Mouse (Mus musculus) liver, embryonic 13.5 days (tissue): Measurements from ENCODE around the gene Med16. TPM values are rescaled to one million over a fixed set of nuclear protein-coding genes. Genes with fewer than 3 reads are reported as not detected.

Source experiments
- ATAC-seq: fragments of 200-750 bp; cut with Nextera tagmentation; 2 replicates; pipeline ENCODE4 v1.8.0; 2017; ENCODE audit warnings: low read depth, mild to moderate bottlenecking, moderate number of reproducible peaks, moderate library complexity
- DNase-seq: peaks from one replicate; pipeline ENCODE4 v3.0.0; 2022
- H3K27ac ChIP-seq: fragments of 300-500 bp; sonication (generic); 2 replicates; pipeline ENCODE4 v1.5.1; 2015; ENCODE audit warnings: moderate library complexity, mild to moderate bottlenecking, inconsistent platforms
- H3K27me3 ChIP-seq: fragments of 300-500 bp; sonication (generic); 2 replicates; pipeline ENCODE4 v1.6.1; 2015; ENCODE audit warnings: mild to moderate bottlenecking, inconsistent platforms
- H3K36me3 ChIP-seq: fragments of 300-500 bp; sonication (generic); 2 replicates; pipeline ENCODE4 v1.6.1; 2015; ENCODE audit warnings: mild to moderate bottlenecking, inconsistent platforms
- H3K4me1 ChIP-seq: fragments of 300-500 bp; sonication (generic); replicated peaks from 2 replicates; pipeline ENCODE4 v1.6.1; 2015; ENCODE audit warnings: inconsistent platforms
- H3K4me2 ChIP-seq: fragments of 300-500 bp; sonication (generic); 2 replicates; pipeline ENCODE4 v1.6.1; 2015; ENCODE audit warnings: inconsistent platforms, mild to moderate bottlenecking, moderate library complexity
- H3K4me3 ChIP-seq: fragments of 300-500 bp; sonication (generic); replicated peaks from 2 replicates; pipeline ENCODE4 v1.5.1; 2015; ENCODE audit warnings: mild to moderate bottlenecking, inconsistent platforms
- H3K9ac ChIP-seq: fragments of 300-500 bp; sonication (generic); 2 replicates; pipeline ENCODE4 v1.6.1; 2015; ENCODE audit warnings: mild to moderate bottlenecking, inconsistent platforms
- H3K9me3 ChIP-seq: fragments of 300-500 bp; sonication (generic); replicated peaks from 2 replicates; pipeline ENCODE4 v1.6.1; 2016; ENCODE audit warnings: inconsistent platforms
- WGBS: fragments of 180-500 bp; shearing (Covaris S2); methylation state at CpG from one replicate; pipeline ENCODE4 v1.1.7; 2015; ENCODE audit not compliant: insufficient replicate concordance; 5-methylcytosine and 5-hydroxymethylcytosine counted together
- microRNA-seq: library from miRNA; unstranded; fragments of <30 nt; microRNA quantifications from one replicate; pipeline ENCODE4, GENCODE M21; 2016
- polyA plus RNA-seq: library from polyadenylated mRNA; unstranded; fragments of >200 nt; fragmentation: Nextera tagmentation; extraction: Ambion mirVana; gene quantifications from 2 replicates; pipeline ENCODE4 v1.2.1, GENCODE M21; 2015

The Med16 gene
- polyA plus RNA-seq, 1 experiment from 2014 or later, result 16.9 TPM

GRCm38 (mm10) chr10:79846553-79846952 lies 62.2 kb downstream of the Med16 start:
- H3K4me2 ChIP-seq, result no peak overlapping the region
- no peaks in the 10 kb centered on the region for H3K27me3 ChIP-seq
- H3K4me3 ChIP-seq, result no peak overlapping the region
- no peak overlapping the region for H3K27ac ChIP-seq
- ATAC-seq (no peak), DNase-seq (no peak)
- H3K36me3 ChIP-seq, result no peaks in the 10 kb centered on the region
- H3K4me1 ChIP-seq, result peaks cover 23% of the 10 kb centered on the region
- H3K9ac ChIP-seq, result no peak overlapping the region
- H3K9me3 ChIP-seq, result no peaks in the 10 kb centered on the region
- 42% methylated on average over 5 of the region's 5 CpGs for WGBS

Small RNA genes within 50 kb of the gene (microRNA-seq; reads per million reads assigned to microRNA genes)
- not detected for gene Mir6910

Other genes starting within 250 kb of the Med16 start
- 0.24 and 0.27 TPM in 2 replicates for gene Madcam1, start 244.4 kb downstream of the Med16 start, polyA plus RNA-seq
- gene Tpgs1, start 239.6 kb downstream of the Med16 start, polyA plus RNA-seq, result 25.3 and 27.5 TPM in 2 replicates
- 164 and 166 TPM in 2 replicates for gene Cdc34, start 226.7 kb downstream of the Med16 start, polyA plus RNA-seq
- 0.22 and 0.32 TPM in 2 replicates for gene Gzmm, start 219.9 kb downstream of the Med16 start, polyA plus RNA-seq
- 903 and 946 TPM in 2 replicates for gene Bsg, start 204.4 kb downstream of the Med16 start, polyA plus RNA-seq
- not detected in 2 replicates for gene Hcn2, start 192.3 kb downstream of the Med16 start, polyA plus RNA-seq
- gene Polrmt, start 162.3 kb downstream of the Med16 start, polyA plus RNA-seq, result 20.0 and 20.8 TPM in 2 replicates
- not detected in 2 replicates for gene Fgf22, start 153.8 kb downstream of the Med16 start, polyA plus RNA-seq
- 43.7 and 48.5 TPM in 2 replicates for gene Rnf126, start 142.0 kb downstream of the Med16 start, polyA plus RNA-seq
- gene Fstl3, start 131.7 kb downstream of the Med16 start, polyA plus RNA-seq, result 0.58 and 0.68 TPM in 2 replicates
- gene Prss57, start 118.0 kb downstream of the Med16 start, polyA plus RNA-seq, result 2.6 and 3.2 TPM in 2 replicates
- gene Palm, start 115.4 kb downstream of the Med16 start, polyA plus RNA-seq, result 7.1 and 7.4 TPM in 2 replicates
- gene Misp, start 87.9 kb downstream of the Med16 start, polyA plus RNA-seq, result 0.25 and 0.75 TPM in 2 replicates
- 136 and 175 TPM in 2 replicates for gene Ptbp1, start 54.5 kb downstream of the Med16 start, polyA plus RNA-seq
- gene Prtn3, start 34.4 kb downstream of the Med16 start, polyA plus RNA-seq, result 54.8 and 64.6 TPM in 2 replicates
- gene Plppr3, start 34.3 kb downstream of the Med16 start, polyA plus RNA-seq, result 5.7 and 5.8 TPM in 2 replicates
- gene Elane, start 22.7 kb downstream of the Med16 start, polyA plus RNA-seq, result 47.1 and 59.3 TPM in 2 replicates
- not detected in 2 replicates for gene Cfd, start 18.1 kb downstream of the Med16 start, polyA plus RNA-seq
- gene Gm26602, start 1.9 kb upstream of the Med16 start, polyA plus RNA-seq, result 11.3 TPM in 1 of 2 replicates, not detected in the other
- gene Kiss1r, start 8.0 kb upstream of the Med16 start, polyA plus RNA-seq, result 0.19 and 0.28 TPM in 2 replicates
- gene R3hdm4, start 12.3 kb upstream of the Med16 start, polyA plus RNA-seq, result 63.0 and 63.8 TPM in 2 replicates
- gene Arid3a, start 18.1 kb upstream of the Med16 start, polyA plus RNA-seq, result 5.4 and 5.7 TPM in 2 replicates
- 78.2 and 83.0 TPM in 2 replicates for gene Wdr18, start 51.2 kb upstream of the Med16 start, polyA plus RNA-seq
- 0.07 and 0.10 TPM in 2 replicates for gene Grin3b, start 61.8 kb upstream of the Med16 start, polyA plus RNA-seq
- 8.2 TPM in 2 replicates for gene Tmem259, start 75.4 kb upstream of the Med16 start, polyA plus RNA-seq
- 45.8 and 49.6 TPM in 2 replicates for gene Cnn2, start 79.7 kb upstream of the Med16 start, polyA plus RNA-seq
- gene Abca7, start 87.6 kb upstream of the Med16 start, polyA plus RNA-seq, result 6.3 and 7.4 TPM in 2 replicates
- 14.3 and 14.9 TPM in 2 replicates for gene Arhgap45, start 107.7 kb upstream of the Med16 start, polyA plus RNA-seq
- gene Polr2e, start 130.9 kb upstream of the Med16 start, polyA plus RNA-seq, result 120 and 122 TPM in 2 replicates
- 677 TPM in 2 replicates for gene Gpx4, start 138.2 kb upstream of the Med16 start, polyA plus RNA-seq
- 9.2 and 9.9 TPM in 2 replicates for gene Sbno2, start 196.6 kb upstream of the Med16 start, polyA plus RNA-seq
- gene Stk11, start 206.9 kb upstream of the Med16 start, polyA plus RNA-seq, result 16.2 and 18.3 TPM in 2 replicates
- 358 and 362 TPM in 2 replicates for gene Atp5d, start 229.7 kb upstream of the Med16 start, polyA plus RNA-seq
- gene Cbarp, start 231.9 kb upstream of the Med16 start, polyA plus RNA-seq, result 0.54 and 0.69 TPM in 2 replicates
- 3.0 and 3.3 TPM in 2 replicates for gene Midn, start 239.3 kb upstream of the Med16 start, polyA plus RNA-seq